Mouse (Mus musculus) forebrain, embryonic 16.5 days (tissue): ENCODE results near the gene Nav2. TPM values are rescaled to one million over a fixed set of nuclear protein-coding genes. Genes with fewer than 3 reads are reported as not detected.

Experiments
- ATAC-seq: fragments of 200-750 bp; cut with Nextera tagmentation; 2 replicates; pipeline ENCODE4 v1.8.0; 2017; ENCODE audit warnings: mild to moderate bottlenecking, moderate library complexity
- H3K27ac ChIP-seq: fragments of 300-500 bp; sonication (generic); 2 replicates; pipeline ENCODE4 v1.5.1; 2014; ENCODE audit warnings: low read length, control low read depth
- H3K27me3 ChIP-seq: fragments of 300-500 bp; sonication (generic); replicated peaks from 2 replicates; pipeline ENCODE4 v1.6.1; 2014; ENCODE audit warnings: low read length; ENCODE audit not compliant: control insufficient read depth, insufficient read depth
- H3K36me3 ChIP-seq: fragments of 300-500 bp; sonication (generic); 2 replicates; pipeline ENCODE4 v1.6.1; 2014; ENCODE audit not compliant: control insufficient read depth, insufficient read depth
- H3K4me1 ChIP-seq: fragments of 300-500 bp; sonication (generic); replicated peaks from 2 replicates; pipeline ENCODE4 v1.6.1; 2014; ENCODE audit warnings: low read length; ENCODE audit not compliant: control insufficient read depth, insufficient read depth
- H3K4me2 ChIP-seq: fragments of 300-500 bp; sonication (generic); 2 replicates; pipeline ENCODE4 v1.6.1; 2014; ENCODE audit warnings: mild to moderate bottlenecking, low read length, control low read depth
- H3K4me3 ChIP-seq: fragments of 300-500 bp; sonication (generic); replicated peaks from 2 replicates; pipeline ENCODE4 v1.5.1; 2014; ENCODE audit warnings: mild to moderate bottlenecking, low read length, control low read depth
- H3K9ac ChIP-seq: fragments of 300-500 bp; sonication (generic); replicated peaks from 2 replicates; pipeline ENCODE4 v1.6.1; 2014; ENCODE audit warnings: low read depth, low read length, control low read depth
- H3K9me3 ChIP-seq: fragments of 300-500 bp; sonication (generic); 2 replicates; pipeline ENCODE4 v1.6.1; 2016; ENCODE audit warnings: low read length; ENCODE audit not compliant: control insufficient read depth
- WGBS: fragments of 180-500 bp; shearing (Covaris S2); extraction: QIAGEN DNeasy Blood & Tissue Kit; methylation state at CpG from one replicate; pipeline ENCODE4 v1.1.7; 2014; 5-methylcytosine and 5-hydroxymethylcytosine counted together
- polyA plus RNA-seq: library from polyadenylated mRNA; unstranded; fragments of >200 nt; fragmentation: Nextera tagmentation; extraction: Ambion mirVana; gene quantifications from 2 replicates; pipeline ENCODE4 v1.2.1, GENCODE M21; 2015

Gene Nav2
- polyA plus RNA-seq, 1 experiment from 2014 or later = 35.2 TPM

DNA sequence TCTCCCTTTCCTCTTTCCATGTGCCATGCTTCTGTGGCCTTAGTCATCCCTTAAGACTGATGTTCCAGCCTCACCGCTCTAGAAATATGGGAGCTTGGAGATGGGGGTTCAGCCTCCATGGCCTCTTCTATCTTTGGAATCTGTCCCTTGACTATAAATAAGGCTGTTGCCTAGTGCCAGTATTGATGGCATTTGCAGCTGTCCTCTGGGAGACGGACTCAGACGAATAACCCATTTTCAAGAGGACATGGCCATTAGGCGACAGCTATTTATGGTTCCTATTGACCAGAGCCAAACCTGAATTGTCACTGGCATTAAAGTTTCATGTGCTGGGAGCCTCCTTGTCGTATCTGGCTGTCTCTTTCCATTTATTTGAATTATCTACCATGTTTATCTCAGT, 425.6 kb downstream of the Nav2 start:
- peaks cover 10% of the 10 kb centered on the region for H3K4me1 ChIP-seq
- H3K27me3 ChIP-seq = no peaks in the 10 kb centered on the region
- no peaks in the 10 kb centered on the region for H3K9me3 ChIP-seq
- H3K4me3 ChIP-seq = no peak overlapping the region
- no peak overlapping the region for H3K4me2 ChIP-seq
- ATAC-seq = no peak
- no peak overlapping the region for H3K27ac ChIP-seq
- 85% methylated on average over 5 of the region's 5 CpGs for WGBS
- no peak overlapping the region for H3K9ac ChIP-seq
- no peaks in the 10 kb centered on the region for H3K36me3 ChIP-seq

DNA sequence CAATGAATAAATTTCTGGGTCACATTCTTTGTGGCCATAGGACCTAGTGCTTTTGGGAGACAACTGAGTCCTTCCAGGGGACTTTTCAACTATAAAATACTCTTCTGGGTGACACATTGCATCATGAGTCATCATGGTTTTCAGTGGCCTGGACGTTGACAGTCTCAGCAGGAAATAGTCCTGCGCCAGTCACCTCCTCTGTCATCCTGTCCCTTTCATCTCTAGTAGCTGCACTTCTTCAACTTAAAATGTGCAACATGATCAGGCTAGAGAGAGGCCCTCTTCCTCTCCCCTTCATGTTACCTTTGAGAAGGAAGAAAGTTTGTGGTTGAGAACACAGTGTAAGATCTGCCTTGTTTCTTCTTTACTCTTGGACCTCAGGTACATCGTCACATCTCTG, 426.5 kb downstream of the Nav2 start:
- no peak overlapping the region for H3K4me2 ChIP-seq
- no peaks in the 10 kb centered on the region for H3K36me3 ChIP-seq
- no peak overlapping the region for H3K27ac ChIP-seq
- H3K9me3 ChIP-seq = no peaks in the 10 kb centered on the region
- no peak overlapping the region for H3K4me3 ChIP-seq
- no peaks in the 10 kb centered on the region for H3K27me3 ChIP-seq
- WGBS = 87% methylated on average over 3 of the region's 3 CpGs
- ATAC-seq = no peak
- no peak overlapping the region for H3K9ac ChIP-seq
- peaks cover 10% of the 10 kb centered on the region for H3K4me1 ChIP-seq

DNA sequence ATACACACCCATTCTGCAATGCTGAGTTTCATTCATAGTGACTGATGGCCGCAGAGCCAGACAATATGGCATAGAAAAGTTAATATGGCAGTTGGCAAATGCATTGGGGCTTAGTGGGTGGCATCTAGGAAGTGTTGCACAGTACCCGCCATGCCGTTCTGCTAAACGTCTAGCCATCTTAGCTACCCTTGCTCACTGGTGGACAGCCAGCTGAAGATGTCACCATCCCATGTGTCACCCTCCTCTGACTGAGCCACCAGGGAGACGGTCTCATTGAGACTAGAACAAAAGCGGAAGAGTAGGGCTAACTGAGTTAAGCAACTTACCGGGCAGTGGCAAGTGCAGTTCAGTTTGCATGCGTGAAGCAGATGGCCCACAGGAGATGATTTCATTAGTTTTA, 428.2 kb downstream of the Nav2 start:
- no peak for ATAC-seq
- H3K4me1 ChIP-seq = peaks cover 20% of the 10 kb centered on the region
- 59% methylated on average over 8 of the region's 8 CpGs for WGBS

DNA sequence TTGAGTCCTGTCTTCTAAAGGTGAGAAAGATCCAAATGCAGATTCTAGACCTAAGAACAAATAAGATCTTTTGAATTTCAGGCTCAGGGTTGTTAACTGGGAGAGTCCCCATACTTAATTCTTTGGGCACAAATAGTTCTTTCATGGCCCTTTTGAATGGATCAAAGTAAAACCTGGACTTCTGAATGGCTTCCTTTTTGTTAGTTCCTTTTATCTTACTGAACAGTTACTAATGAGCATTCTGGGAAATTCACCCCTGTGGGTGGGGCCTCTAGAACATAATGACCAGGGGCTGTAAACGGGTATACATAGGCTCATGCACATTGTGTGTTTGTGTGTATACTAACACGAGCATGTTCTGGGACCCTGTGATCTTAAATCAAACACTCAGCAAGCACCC, 429.2 kb downstream of the Nav2 start:
- no peak overlapping the region for H3K4me2 ChIP-seq
- no peaks in the 10 kb centered on the region for H3K36me3 ChIP-seq
- H3K9ac ChIP-seq = no peak overlapping the region
- no peak overlapping the region for H3K4me3 ChIP-seq
- no peak overlapping the region for H3K27ac ChIP-seq
- no peak for ATAC-seq
- 5% methylated on average over 2 of the region's 2 CpGs for WGBS
- H3K4me1 ChIP-seq = peaks cover 20% of the 10 kb centered on the region
- H3K9me3 ChIP-seq = no peaks in the 10 kb centered on the region
- H3K27me3 ChIP-seq = no peaks in the 10 kb centered on the region

More for the DNA sequence above, 428.2 kb downstream of the Nav2 start:
- H3K4me3 ChIP-seq = no peak overlapping the region
- H3K27ac ChIP-seq = no peak overlapping the region
- no peaks in the 10 kb centered on the region for H3K27me3 ChIP-seq
- H3K36me3 ChIP-seq = no peaks in the 10 kb centered on the region
- no peak overlapping the region for H3K9ac ChIP-seq
- no peak overlapping the region for H3K4me2 ChIP-seq
- no peaks in the 10 kb centered on the region for H3K9me3 ChIP-seq

DNA sequence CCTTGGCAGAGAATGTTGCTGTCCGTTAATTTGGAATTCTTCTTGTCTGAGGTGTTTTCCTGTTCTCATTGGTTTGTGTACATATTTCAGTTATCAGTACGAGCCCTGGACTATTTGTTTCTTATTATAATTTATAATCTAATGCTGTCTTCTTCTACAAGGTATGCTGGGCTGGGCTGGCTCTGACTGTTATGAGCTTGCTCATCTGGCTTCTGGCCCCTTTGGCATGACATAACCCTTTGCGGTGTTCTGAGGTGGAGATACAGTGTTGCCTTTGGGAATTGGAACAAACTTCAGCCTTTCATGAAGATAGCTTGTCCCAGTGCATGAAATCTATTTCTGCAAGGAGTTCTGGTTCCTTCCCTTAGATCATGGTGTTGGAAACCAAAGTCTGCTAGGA, 431.4 kb downstream of the Nav2 start:
- ATAC-seq = no peak
- no peak overlapping the region for H3K4me3 ChIP-seq
- WGBS = 81% methylated on average over 3 of the region's 3 CpGs
- H3K4me2 ChIP-seq = no peak overlapping the region
- no peaks in the 10 kb centered on the region for H3K27me3 ChIP-seq
- no peaks in the 10 kb centered on the region for H3K9me3 ChIP-seq
- no peaks in the 10 kb centered on the region for H3K36me3 ChIP-seq
- H3K9ac ChIP-seq = no peak overlapping the region
- H3K27ac ChIP-seq = no peak overlapping the region
- H3K4me1 ChIP-seq = peaks cover 24% of the 10 kb centered on the region

DNA sequence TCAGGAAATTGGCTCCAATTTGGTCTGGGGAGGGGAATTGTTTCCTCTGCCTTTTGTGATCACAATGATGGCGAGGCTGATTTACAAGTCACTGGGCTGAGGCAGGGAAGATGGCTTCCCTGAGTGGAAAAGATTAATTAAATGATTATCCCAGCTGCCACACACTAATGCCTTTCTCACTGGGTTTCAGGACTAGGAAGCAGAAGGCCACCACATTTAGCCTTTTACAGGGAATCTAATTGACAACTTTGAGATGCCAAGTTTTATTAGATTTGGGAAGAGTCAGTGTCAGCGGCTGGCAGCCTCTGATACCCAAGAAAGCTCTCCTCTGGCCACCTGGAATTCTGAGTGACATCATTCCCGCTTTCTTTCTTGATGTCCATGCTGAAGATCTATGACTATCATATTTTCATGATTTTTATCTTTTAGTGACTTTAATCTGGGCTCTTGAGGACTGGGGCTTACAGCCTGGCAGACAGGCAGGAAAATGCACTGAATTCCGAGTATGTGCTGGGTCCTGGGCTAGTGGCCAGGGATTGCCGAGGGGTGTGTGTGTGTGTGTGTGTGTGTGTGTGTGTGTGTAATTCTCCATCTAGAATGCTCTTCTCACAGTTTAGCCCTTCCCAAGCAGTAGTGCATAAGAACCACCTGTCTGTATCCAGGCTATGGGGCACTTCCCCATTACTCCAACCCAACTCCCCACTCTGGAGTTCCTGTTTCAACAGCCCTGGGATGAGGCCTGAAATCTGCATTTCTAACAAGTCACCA, 432.8 kb downstream of the Nav2 start:
- Histone ChIP-seq H3K4me2 (no peak overlapping the region), H3K4me1 (peaks cover 24% of the 10 kb centered on the region), H3K4me3 (no peak overlapping the region), H3K27ac (peak overlapping the region; percentile 19; the same call in 1 of the 2 replicates), H3K9ac (no peak overlapping the region), H3K9me3 (no peaks in the 10 kb centered on the region), H3K27me3 (no peaks in the 10 kb centered on the region), H3K36me3 (no peaks in the 10 kb centered on the region)
- WGBS = 32% methylated on average over 5 of the region's 5 CpGs
- ATAC-seq = peak; percentile 47

DNA sequence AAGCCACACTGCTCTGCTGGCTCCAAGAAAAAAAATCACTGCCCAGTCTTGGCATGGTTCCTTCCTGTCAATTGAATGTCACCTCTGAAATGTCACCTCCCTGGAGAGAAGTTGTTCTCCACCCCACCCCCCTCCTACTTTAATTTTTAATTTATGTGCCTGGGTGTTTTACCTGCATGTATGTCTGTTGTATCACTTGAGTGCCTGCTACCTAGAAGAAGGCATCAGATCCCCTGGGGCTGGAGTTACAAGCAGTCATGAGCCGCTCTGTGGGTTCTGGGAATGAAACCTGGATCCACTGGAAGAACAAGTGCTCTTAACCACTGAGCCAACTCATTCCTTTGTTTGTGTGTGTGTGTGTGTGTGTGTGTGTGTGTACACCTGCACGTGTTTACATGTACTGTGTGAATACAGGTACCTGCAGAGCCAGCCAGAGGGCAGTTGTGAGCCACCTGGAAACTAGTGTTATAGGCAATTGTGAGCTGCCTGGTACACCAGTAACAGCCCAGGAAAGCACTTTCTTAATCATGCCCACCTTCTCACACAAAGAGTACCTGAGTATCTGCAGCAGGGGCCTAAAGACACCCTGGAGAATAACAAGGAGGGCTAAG, 433.5 kb downstream of the Nav2 start:
- peaks cover 24% of the 10 kb centered on the region for H3K4me1 ChIP-seq
- no peak overlapping the region for H3K4me2 ChIP-seq
- 89% methylated on average over 2 of the region's 2 CpGs for WGBS
- no peak overlapping the region for H3K9ac ChIP-seq
- H3K4me3 ChIP-seq = no peak overlapping the region
- H3K36me3 ChIP-seq = no peaks in the 10 kb centered on the region
- H3K9me3 ChIP-seq = no peaks in the 10 kb centered on the region
- no peak overlapping the region for H3K27ac ChIP-seq
- no peaks in the 10 kb centered on the region for H3K27me3 ChIP-seq
- peak; percentile 9; the same call in 1 of the 2 replicates for ATAC-seq

DNA sequence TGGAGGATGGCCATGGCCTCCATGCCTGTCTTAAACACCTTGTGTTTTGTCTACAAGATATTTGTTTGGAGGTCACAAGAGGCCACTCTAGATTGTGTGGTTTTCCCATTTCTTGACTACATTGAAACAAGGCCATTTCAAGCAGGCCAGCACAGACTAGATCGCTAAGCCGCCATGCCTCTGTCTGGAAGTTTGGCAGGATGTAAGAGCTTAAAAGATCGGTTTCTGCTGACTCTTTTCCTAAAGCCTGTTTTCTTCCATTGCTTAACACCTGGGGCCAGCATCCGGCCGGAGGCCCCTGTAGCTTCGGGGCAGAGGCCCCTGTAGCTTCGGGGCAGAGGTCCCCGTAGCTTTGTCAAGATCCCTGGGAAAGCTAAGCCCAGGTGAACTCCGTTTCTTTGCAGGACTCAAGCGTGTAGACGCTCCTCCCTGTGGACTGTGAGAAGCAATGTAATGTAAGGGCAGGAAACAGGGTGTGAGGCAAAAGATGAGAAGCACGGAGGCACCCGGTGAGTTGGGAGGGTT, 434.1 kb downstream of the Nav2 start:
- 50% methylated on average over 13 of the region's 13 CpGs for WGBS
- Histone ChIP-seq H3K4me1 (peaks cover 28% of the 10 kb centered on the region), H3K36me3 (no peaks in the 10 kb centered on the region), H3K4me3 (no peak overlapping the region), H3K27ac (no peak overlapping the region), H3K9ac (no peak overlapping the region), H3K27me3 (no peaks in the 10 kb centered on the region), H3K4me2 (no peak overlapping the region), H3K9me3 (no peaks in the 10 kb centered on the region)
- ATAC-seq = no peak

DNA sequence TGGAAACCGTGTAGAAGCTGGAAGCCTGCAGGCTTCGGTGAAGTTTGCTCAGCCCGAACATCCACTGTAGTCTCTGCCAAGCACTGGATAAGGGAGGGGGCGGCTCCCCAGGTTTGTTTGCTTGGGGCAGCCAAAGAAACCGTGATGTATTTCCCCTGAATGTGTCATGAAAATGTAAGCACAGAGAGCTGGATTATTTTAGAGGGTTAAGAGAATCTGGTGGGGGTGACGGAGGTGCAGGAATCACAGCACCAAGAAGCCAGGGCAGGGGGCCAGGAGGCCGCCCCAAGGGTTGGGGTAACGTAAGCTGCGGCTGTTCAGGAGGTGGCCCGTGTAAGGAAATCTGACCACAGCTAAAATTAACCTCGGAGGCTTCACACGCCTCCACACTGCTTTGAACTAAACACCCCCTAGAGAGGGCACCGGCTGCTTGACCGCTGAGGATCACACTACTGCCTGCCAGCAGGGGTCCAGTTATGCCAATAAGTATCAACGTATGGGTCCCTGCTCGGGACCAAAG, 434.6 kb downstream of the Nav2 start:
- Histone ChIP-seq H3K9ac (no peak overlapping the region), H3K27me3 (no peaks in the 10 kb centered on the region), H3K27ac (no peak overlapping the region), H3K36me3 (no peaks in the 10 kb centered on the region), H3K4me1 (peaks cover 33% of the 10 kb centered on the region), H3K4me2 (no peak overlapping the region), H3K4me3 (no peak overlapping the region), H3K9me3 (no peaks in the 10 kb centered on the region)
- no peak for ATAC-seq
- WGBS = 31% methylated on average over 16 of the region's 16 CpGs
